Mouse (Mus musculus) ES-E14 (cell line): ENCODE measurements at regions not wholly inside any gene's neighbourhood (a gene's known extent, or its start where the extent isn't known, plus 50 kb on each side); places are given as distances from the start of the nearest gene placed in this dataset.

Experiments used
- DNase-seq: peaks from one replicate; pipeline ENCODE4 v3.0.0-alpha.2; 2013; ENCODE audit warnings: low read depth, low spot score
- H3K27ac ChIP-seq: 2 replicates; pipeline ENCODE4 v1.5.1; 2012; ENCODE audit warnings: low read depth, mild to moderate bottlenecking, low read length, moderate library complexity, mixed read lengths; ENCODE audit not compliant: poor library complexity, insufficient read depth, severe bottlenecking
- H3K36me3 ChIP-seq: 2 replicates; pipeline ENCODE4 v1.6.1; 2012; ENCODE audit warnings: mild to moderate bottlenecking, low read length, moderate library complexity, mixed read lengths; ENCODE audit not compliant: control insufficient read depth, poor library complexity, insufficient read depth, severe bottlenecking
- H3K4me1 ChIP-seq, 2 experiments: fragments of 150-350 bp in 1 of 2; sonication (generic) in 1 of 2; 2 replicates each; pipeline ENCODE4 v1.6.1; 2012; ENCODE audit warnings: low read length in 2 of 2, mild to moderate bottlenecking in 1 of 2, mixed read lengths in 1 of 2; ENCODE audit not compliant: control insufficient read depth in 2 of 2, insufficient read depth in 2 of 2, poor library complexity in 1 of 2
- H3K4me3 ChIP-seq, 2 experiments: fragments of 150-350 bp in 1 of 2; sonication (generic) in 1 of 2; 2 replicates each; pipeline ENCODE4 v1.5.1; 2012; ENCODE audit warnings: low read length in 2 of 2, low read depth in 1 of 2, mild to moderate bottlenecking in 1 of 2, mixed read lengths in 1 of 2; ENCODE audit not compliant: insufficient read depth in 1 of 2, poor library complexity in 1 of 2, severe bottlenecking in 1 of 2
- H3K9ac ChIP-seq: 2 replicates; pipeline ENCODE4 v1.6.1; 2012; ENCODE audit warnings: low read depth, mild to moderate bottlenecking, low read length, mixed read lengths; ENCODE audit not compliant: poor library complexity, insufficient read depth, severe bottlenecking
- H3K9me3 ChIP-seq: fragments of 150-350 bp; sonication (generic); 2 replicates; pipeline ENCODE4 v1.6.1; 2012; ENCODE audit warnings: low read depth, mild to moderate bottlenecking, low read length; ENCODE audit not compliant: control insufficient read depth, insufficient read depth
- CHD2 ChIP-seq: IDR thresholded peaks from 2 replicates; pipeline ENCODE4 v1.6.1; 2014; ENCODE audit warnings: mild to moderate bottlenecking, low read depth, low read length, inconsistent platforms
- HCFC1 ChIP-seq: IDR thresholded peaks from 2 replicates; pipeline ENCODE4 v1.6.1; 2012; ENCODE audit warnings: low read length, inconsistent platforms, borderline replicate concordance; ENCODE audit not compliant: insufficient read depth
- MAFK ChIP-seq: IDR thresholded peaks from 2 replicates; pipeline ENCODE4 v1.6.1; 2014; ENCODE audit warnings: mild to moderate bottlenecking, low read depth, low read length, inconsistent platforms; ENCODE audit not compliant: insufficient read depth
- ZC3H11A ChIP-seq: IDR thresholded peaks from 2 replicates; pipeline ENCODE4 v1.6.1; 2012; ENCODE audit warnings: low read depth, mild to moderate bottlenecking, inconsistent platforms, low read length, borderline replicate concordance
- ZNF384 ChIP-seq: IDR thresholded peaks from 2 replicates; pipeline ENCODE4 v1.6.1; 2012; ENCODE audit warnings: low read depth, low read length, inconsistent platforms
- in situ Hi-C, 2 experiments: fragments of 600-800 bp; cut with MboI; formaldehyde crosslinking; loops; one replicate each; pipeline ENCODE4 v1.15.1; 2025; ENCODE audit warnings: low sequenced_read_pairs in 2 of 2, inconsistent platforms in 1 of 2; ENCODE audit not compliant: unreplicated experiment in 2 of 2

DNA sequence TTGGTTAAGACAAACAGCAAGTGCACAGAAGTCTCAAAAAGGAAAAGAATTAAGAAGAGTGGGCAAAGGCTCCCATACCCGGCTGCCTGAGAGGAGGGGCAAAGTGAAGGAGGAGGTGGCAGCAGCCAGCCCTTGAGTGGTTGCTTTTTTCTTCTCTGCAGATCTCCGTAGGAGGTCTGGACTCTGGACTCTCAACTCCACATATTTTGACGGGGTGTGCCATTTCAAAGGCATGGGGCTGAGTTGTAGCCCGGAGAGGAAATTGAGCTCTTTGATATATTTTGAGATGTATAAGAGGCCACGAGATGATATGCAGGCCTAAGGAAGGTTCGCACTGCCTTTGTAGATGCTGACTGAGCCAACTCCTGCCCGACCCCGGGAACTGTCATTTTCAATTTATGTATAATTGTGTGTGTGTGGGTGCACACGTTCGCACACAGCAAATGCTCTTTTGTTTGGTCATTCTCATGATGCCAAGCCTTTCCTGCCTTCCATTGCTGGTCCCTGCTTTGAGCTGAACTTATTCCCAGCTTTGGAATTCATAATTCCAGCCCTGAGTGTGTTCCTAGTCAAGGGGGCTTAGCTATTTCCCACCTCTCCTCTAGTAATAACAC is 56.4 kb downstream of the Cxcr4 start:
- no peaks in the 10 kb centered on the region for H3K36me3 ChIP-seq
- no peaks in the 10 kb centered on the region for H3K4me1 ChIP-seq
- H3K27ac ChIP-seq = no peak overlapping the region
- in situ Hi-C loops = no loop called here
- H3K9ac ChIP-seq = no peak overlapping the region
- DNase-seq = peak; percentile 9
- no peak overlapping the region for H3K4me3 ChIP-seq
- no peaks in the 10 kb centered on the region for H3K9me3 ChIP-seq
- TF ChIP-seq ZC3H11A (no peak), HCFC1 (no peak), CHD2 (no peak), MAFK (no peak), ZNF384 (no peak)

- Histone ChIP-seq H3K9ac (no peak overlapping the region), H3K4me1 (no peaks in the 10 kb centered on the region), H3K27ac (no peak overlapping the region), H3K36me3 (no peaks in the 10 kb centered on the region), H3K9me3 (no peaks in the 10 kb centered on the region), H3K4me3 (no peak overlapping the region)
- in situ Hi-C loops = no loop called here
- TF ChIP-seq HCFC1 (no peak), MAFK (no peak), ZNF384 (no peak), ZC3H11A (no peak), CHD2 (no peak)
- DNase-seq = no peak
Measured at GRCm38 (mm10) chr1:128532632-128533031, 59.5 kb downstream of the Cxcr4 start.

- no peak overlapping the region for H3K4me3 ChIP-seq
- in situ Hi-C loops = no loop called here
Measured at GRCm38 (mm10) chr1:128529808-128530545, 62.1 kb downstream of the Cxcr4 start.

GRCm38 (mm10) chr1:128519234-128519633 is 72.9 kb downstream of the Cxcr4 start:
- Histone ChIP-seq H3K36me3 (no peaks in the 10 kb centered on the region), H3K27ac (no peak overlapping the region), H3K9ac (no peak overlapping the region), H3K4me3 (no peak overlapping the region), H3K9me3 (no peaks in the 10 kb centered on the region), H3K4me1 (no peaks in the 10 kb centered on the region)
- in situ Hi-C loops = no loop called here
- TF ChIP-seq HCFC1 (no peak), MAFK (no peak), ZC3H11A (no peak), ZNF384 (no peak), CHD2 (no peak)
- DNase-seq = no peak

More at GRCm38 (mm10) chr1:128529808-128530545, 62.1 kb downstream of the Cxcr4 start:
- H3K4me1 ChIP-seq = no peaks in the 10 kb centered on the region
- H3K27ac ChIP-seq = no peak overlapping the region
- no peaks in the 10 kb centered on the region for H3K9me3 ChIP-seq
- no peak overlapping the region for H3K9ac ChIP-seq
- TF ChIP-seq MAFK (no peak), ZNF384 (no peak), ZC3H11A (no peak), HCFC1 (no peak), CHD2 (no peak)
- no peaks in the 10 kb centered on the region for H3K36me3 ChIP-seq
- no peak for DNase-seq
